In genomic region chr2:170507734-170508133, GRCm38 (mm10) we compare ENCODE assay signal across 8 mouse cellular contexts. TPM values are rescaled to one million over a fixed set of nuclear protein-coding genes. Genes with fewer than 3 reads are reported as not detected.
DNase-seq lines count a peak whose midpoint lies in the region; ATAC-seq and TF ChIP-seq lines count a peak whose summit lies in the region.

No protein-coding gene starts in this region.

- WGBS in forebrain, embryonic 10.5 days: 15% methylated on average over 10 of the region's 10 CpGs
- WGBS in forebrain, embryonic 15.5 days: 8% methylated on average over 10 of the region's 10 CpGs
- 3% methylated on average over 10 of the region's 10 CpGs for WGBS in bone marrow, adult 2 months
- WGBS in hindbrain, embryonic 15.5 days: 9% methylated on average over 10 of the region's 10 CpGs

- H3K36me3 ChIP-seq in forebrain, embryonic 10.5 days (replicated peaks): no peaks in the 10 kb centered on the region
- H3K36me3 ChIP-seq in forebrain, embryonic 15.5 days: no peaks in the 10 kb centered on the region
- no peaks in the 10 kb centered on the region for H3K36me3 ChIP-seq in hindbrain, embryonic 15.5 days

- peak; percentile 45 for TF ChIP-seq CTCF in bone marrow, adult 2 months (IDR thresholded peaks at IDR 0.05; ENCODE audit: control insufficient read depth, insufficient read depth, low read length)
- peak; percentile 24; the same call in 1 of the 2 replicates for TF ChIP-seq CTCF in embryonic fibroblast, embryonic 13.5 days (IDR thresholded peaks at IDR 0.05; ENCODE audit: borderline replicate concordance, insufficient read depth, low read length)

- H3K27ac ChIP-seq in forebrain, embryonic 10.5 days: no peak overlapping the region
- no peak overlapping the region for H3K27ac ChIP-seq in forebrain, embryonic 15.5 days (replicated peaks)
- no peak overlapping the region for H3K27ac ChIP-seq in bone marrow, adult 2 months (ENCODE audit: control insufficient read depth, insufficient read depth, low read depth, low read length, poor library complexity)
- H3K27ac ChIP-seq in embryonic fibroblast, embryonic 13.5 days (ENCODE audit: insufficient read depth, low read length): no peak overlapping the region
- H3K27ac ChIP-seq in hindbrain, embryonic 15.5 days (replicated peaks): no peak overlapping the region

- H3K4me1 ChIP-seq in forebrain, embryonic 10.5 days: peaks cover 25% of the 10 kb centered on the region
- peaks cover 17% of the 10 kb centered on the region for H3K4me1 ChIP-seq in forebrain, embryonic 15.5 days
- peaks cover 4% of the 10 kb centered on the region for H3K4me1 ChIP-seq in bone marrow, adult 2 months (ENCODE audit: control insufficient read depth, insufficient read depth, low read length)
- H3K4me1 ChIP-seq in embryonic fibroblast, embryonic 13.5 days (ENCODE audit: control insufficient read depth, insufficient read depth, low read length): peaks cover 3% of the 10 kb centered on the region; the same call in 1 of the 2 replicates
- H3K4me1 ChIP-seq in hindbrain, embryonic 15.5 days (replicated peaks): peaks cover 19% of the 10 kb centered on the region

- TF ChIP-seq POLR2A in bone marrow, adult 2 months (IDR thresholded peaks at IDR 0.05; ENCODE audit: borderline replicate concordance, control insufficient read depth, low read depth, low read length): no peak
- no peak for TF ChIP-seq POLR2A in embryonic fibroblast, embryonic 13.5 days (IDR thresholded peaks at IDR 0.05; ENCODE audit: low read depth, low read length)

- peak; percentile 79 for DNase-seq in forebrain, embryonic 10.5 days (ENCODE audit: extremely low spot score, low spot score)
- DNase-seq in left cerebral cortex, adult 8-10 months (ENCODE audit: low spot score in 2 of 2): peak; percentile 65 to 79
- DNase-seq in spleen, postnatal 4 days (ENCODE audit: low spot score in 2 of 2): peak; percentile 67 to 84

- no peak overlapping the region for H3K4me2 ChIP-seq in forebrain, embryonic 15.5 days (replicated peaks)
- no peak overlapping the region for H3K4me2 ChIP-seq in hindbrain, embryonic 15.5 days

- peaks cover 4% of the 10 kb centered on the region; the same call in 1 of the 2 replicates for H3K27me3 ChIP-seq in forebrain, embryonic 10.5 days (ENCODE audit: poor library complexity, severe bottlenecking)
- no peaks in the 10 kb centered on the region for H3K27me3 ChIP-seq in forebrain, embryonic 15.5 days
- H3K27me3 ChIP-seq in hindbrain, embryonic 15.5 days: 0 out of 2 replicates have a peak, but pooled peaks cover 6% of the 10 kb centered on the region

- H3K9ac ChIP-seq in forebrain, embryonic 15.5 days (replicated peaks): no peak overlapping the region
- no peak overlapping the region for H3K9ac ChIP-seq in hindbrain, embryonic 15.5 days

- no peaks in the 10 kb centered on the region for H3K9me3 ChIP-seq in forebrain, embryonic 10.5 days
- no peaks in the 10 kb centered on the region for H3K9me3 ChIP-seq in forebrain, embryonic 15.5 days
- no peaks in the 10 kb centered on the region for H3K9me3 ChIP-seq in hindbrain, embryonic 15.5 days

- no peak; the same call in 1 of the 2 replicates for ATAC-seq in forebrain, embryonic 15.5 days (replicated peaks)
- ATAC-seq in hindbrain, embryonic 15.5 days (ENCODE audit: low FRiP score, low read depth): peak; percentile 63; the same call in 1 of the 2 replicates
- 0 out of 2 replicates have a peak, but pooled peaks have one; percentile 36 for ATAC-seq in monocyte, adult 5-6 weeks (replicated peaks; ENCODE audit: insufficient number of reproducible peaks, low FRiP score, low TSS enrichment, poor library complexity, severe bottlenecking)

- H3K4me3 ChIP-seq in forebrain, embryonic 10.5 days: no peak overlapping the region
- no peak overlapping the region for H3K4me3 ChIP-seq in forebrain, embryonic 15.5 days
- no peak overlapping the region for H3K4me3 ChIP-seq in bone marrow, adult 2 months (replicated peaks; ENCODE audit: control insufficient read depth, low read depth, low read length)
- no peak overlapping the region for H3K4me3 ChIP-seq in embryonic fibroblast, embryonic 13.5 days (ENCODE audit: insufficient read depth, low read length)
- H3K4me3 ChIP-seq in hindbrain, embryonic 15.5 days: no peak overlapping the region

RNA-seq across cellular contexts. Expression of gene Cyp24a1, which starts 10.8 kb away (rescaled TPM):
- polyA plus RNA-seq in forebrain, embryonic 10.5 days (2016; fragmentation: Nextera tagmentation; extraction: Ambion mirVana): 0.05 TPM in 1 of 2 replicates, not detected in the other
- polyA plus RNA-seq in forebrain, embryonic 15.5 days (2015; fragmentation: Nextera tagmentation; extraction: Ambion mirVana): 0.05 and 0.10 TPM in 2 replicates
- polyA plus RNA-seq in bone marrow, adult 2 months (2011; ENCODE audit: insufficient read depth, insufficient read length, low replicate concordance, missing spikeins): not detected in 2 replicates
- polyA plus RNA-seq in embryonic fibroblast, embryonic 13.5 days (2011; ENCODE audit: insufficient read length, low read depth, missing spikeins): not detected in 2 replicates
- polyA plus RNA-seq in hindbrain, embryonic 15.5 days (2015; fragmentation: Nextera tagmentation; extraction: Ambion mirVana): 0.10 and 0.14 TPM in 2 replicates
- total RNA-seq in left cerebral cortex, adult 8-10 months (2022): not detected
- not detected in 3 replicates for total RNA-seq in monocyte, adult 5-6 weeks (2017)

RNA-seq across cellular contexts. Expression of gene Pfdn4, which starts 11.5 kb away (rescaled TPM):
- polyA plus RNA-seq in forebrain, embryonic 10.5 days (2016; fragmentation: Nextera tagmentation; extraction: Ambion mirVana): 94.0 and 98.9 TPM in 2 replicates
- 124 and 126 TPM in 2 replicates for polyA plus RNA-seq in forebrain, embryonic 15.5 days (2015; fragmentation: Nextera tagmentation; extraction: Ambion mirVana)
- 22.9 and 55.7 TPM in 2 replicates for polyA plus RNA-seq in bone marrow, adult 2 months (2011; ENCODE audit: insufficient read depth, insufficient read length, low replicate concordance, missing spikeins)
- 111 and 137 TPM in 2 replicates for polyA plus RNA-seq in embryonic fibroblast, embryonic 13.5 days (2011; ENCODE audit: insufficient read length, low read depth, missing spikeins)
- 113 and 130 TPM in 2 replicates for polyA plus RNA-seq in hindbrain, embryonic 15.5 days (2015; fragmentation: Nextera tagmentation; extraction: Ambion mirVana)
- 10 to 100 TPM; 21.4 to 32.9 (median 29.2) TPM for total RNA-seq in left cerebral cortex, adult 8-10 months (2022)
- total RNA-seq in monocyte, adult 5-6 weeks (2017): 31.7 to 52.4 TPM (median 43.6 TPM) in 3 replicates
